ENCODE assay signal across 14 mouse cellular contexts in genomic region chr1:167422501-167423240, GRCm38 (mm10). TPM values are rescaled to one million over a fixed set of nuclear protein-coding genes. Genes with fewer than 3 reads are reported as not detected.
DNase-seq lines count a peak whose midpoint lies in the region; ATAC-seq lines count a peak whose summit lies in the region.
"Had no signal": no experiment of that assay in that cellular context is flagged by ENCODE, and none has a peak within 500 bp of the region (broad histone marks: within the 10 kb centered on the region; RNA-seq: fewer than 3 reads in every experiment).

No protein-coding gene starts in this region.

- peaks cover 3% of the 10 kb centered on the region; the same call in 1 of the 2 replicates for H3K27me3 ChIP-seq in forebrain, embryonic 12.5 days

- no peaks in the 10 kb centered on the region for H3K4me1 ChIP-seq in forebrain, embryonic 12.5 days
- H3K4me1 ChIP-seq: megakaryocyte, embryonic 14.5 days had no signal

- H3K9ac ChIP-seq in forebrain, embryonic 12.5 days, result no peak overlapping the region

- 80% methylated on average over 11 of the region's 11 CpGs for WGBS in forebrain, embryonic 12.5 days

- H3K4me2 ChIP-seq in forebrain, embryonic 12.5 days, result no peak overlapping the region

- no peak overlapping the region for H3K27ac ChIP-seq in forebrain, embryonic 12.5 days

- H3K9me3 ChIP-seq in forebrain, embryonic 12.5 days, result no peaks in the 10 kb centered on the region
- H3K9me3 ChIP-seq: megakaryocyte, embryonic 14.5 days had no signal

- no peak for ATAC-seq in forebrain, embryonic 12.5 days (ENCODE audit: low FRiP score)
- ATAC-seq: hindbrain, embryonic 16.5 days had no signal

- no peaks in the 10 kb centered on the region for H3K36me3 ChIP-seq in forebrain, embryonic 12.5 days (replicated peaks)

- no peak overlapping the region for H3K4me3 ChIP-seq in forebrain, embryonic 12.5 days (replicated peaks)
- H3K4me3 ChIP-seq: megakaryocyte, embryonic 14.5 days had no signal

- intact Hi-C loops in gastrocnemius, postnatal 14 days (cut with DNase I; ENCODE audit: low total_unique reads), result no loop called here
- intact Hi-C loops in heart, postnatal 36 days (cut with DNase I), result loop anchor here (5.0 kb wide), 1 partner anchor 100 kb away; no protein-coding TSS in a partner anchor

- peak; percentile 20 for DNase-seq in adrenal gland, adult 2 months
- DNase-seq in adrenal gland, adult 18-20 months (ENCODE audit: low spot score in 2 of 2), result no peak
- DNase-seq in kidney, postnatal 25 days, result peak; percentile 9 to 59
- no peak for DNase-seq in kidney, postnatal 14 days
- DNase-seq in gastrocnemius, postnatal 14 days, result peak; percentile 55
- DNase-seq in heart, postnatal 36 days, result peak; percentile 50 to 58
- DNase-seq in thymus, postnatal 36 days, result no peak
- DNase-seq: embryo, embryonic 11 days; lung, adult 2 months; thymus, adult 2 months had no signal

RNA-seq across cellular contexts. Expression of gene Mgst3, which starts 29.0 kb away (rescaled TPM):
- total RNA-seq in adrenal gland, adult 2 months (2021), result 10 to 100 TPM; 79.0 to 84.2 TPM
- polyA plus RNA-seq in adrenal gland, adult 2 months (2012; rRNA removed), result 298 and 342 TPM in 2 replicates
- total RNA-seq in adrenal gland, adult 18-20 months (2021), result 10 to 100 TPM; 71.3 to 93.4 TPM
- 10 to 100 TPM; 32.1 to 43.9 TPM for total RNA-seq in gastrocnemius, postnatal 14 days (2021)
- 100 to 1,000 TPM; 324 to 329 TPM for total RNA-seq in heart, postnatal 36 days (2021)
- polyA plus RNA-seq in forebrain, embryonic 12.5 days (2016; fragmentation: Nextera tagmentation; extraction: Ambion mirVana), result 37.9 TPM in 2 replicates

RNA-seq across cellular contexts. Expression of gene Lrrc52, which starts 43.9 kb away (rescaled TPM):
- under 1 TPM in 1 of 2 experiments, not detected in 1; 0.66 TPM for total RNA-seq in adrenal gland, adult 2 months (2021)
- not detected in 2 replicates for polyA plus RNA-seq in adrenal gland, adult 2 months (2012; rRNA removed)
- total RNA-seq in adrenal gland, adult 18-20 months (2021), result 1 to 10 TPM in 1 of 2 experiments, not detected in 1; 1.2 TPM
- total RNA-seq in gastrocnemius, postnatal 14 days (2021), result under 1 TPM in 1 of 2 experiments, not detected in 1; 0.73 TPM
- total RNA-seq in heart, postnatal 36 days (2021), result 1 to 10 TPM; 1.2 to 1.4 TPM
- polyA plus RNA-seq in forebrain, embryonic 12.5 days (2016; fragmentation: Nextera tagmentation; extraction: Ambion mirVana), result not detected in 2 replicates
- polyA plus RNA-seq: hindbrain, embryonic 16.5 days; limb, embryonic 11.5 days; thymus, adult 2 months had no signal

Comparison
In these comparisons a context has a peak if more than half of its experiments do, and no peak if none do; other contexts are left out.
1. DNase-seq: peak in adrenal gland, adult 2 months (single experiment), kidney, postnatal 25 days (2 of 2), gastrocnemius, postnatal 14 days (single experiment) and heart, postnatal 36 days (2 of 2); none in adrenal gland, adult 18-20 months (0 of 2), kidney, postnatal 14 days (single experiment) and thymus, postnatal 36 days (0 of 2).